Mouse (Mus musculus) forebrain, embryonic 10.5 days (tissue): ENCODE results near the gene Ap1m1. TPM values are rescaled to one million over a fixed set of nuclear protein-coding genes. Genes with fewer than 3 reads are reported as not detected.
A peak's percentile ranks its signal among the peaks of the same experiment; 100 is the strongest.

Experiments
- DNase-seq: peaks from one replicate; pipeline ENCODE4 v3.0.0-alpha.2; 2017; ENCODE audit warnings: low spot score; ENCODE audit errors: extremely low spot score
- H3K27ac ChIP-seq: fragments of 300-500 bp; sonication (generic); 2 replicates; pipeline ENCODE4 v1.5.1; 2016; ENCODE audit warnings: mild to moderate bottlenecking
- H3K27me3 ChIP-seq: fragments of 300-500 bp; sonication (generic); 2 replicates; pipeline ENCODE4 v1.6.1; 2016; ENCODE audit warnings: mild to moderate bottlenecking; ENCODE audit not compliant: poor library complexity, severe bottlenecking
- H3K36me3 ChIP-seq: fragments of 300-500 bp; sonication (generic); replicated peaks from 2 replicates; pipeline ENCODE4 v1.6.1; 2016; ENCODE audit warnings: mild to moderate bottlenecking, moderate library complexity
- H3K4me1 ChIP-seq: fragments of 300-500 bp; sonication (generic); 2 replicates; pipeline ENCODE4 v1.6.1; 2016
- H3K4me3 ChIP-seq: fragments of 300-500 bp; sonication (generic); 2 replicates; pipeline ENCODE4 v1.5.1; 2016; ENCODE audit warnings: mild to moderate bottlenecking, moderate library complexity
- H3K9me3 ChIP-seq: fragments of 300-500 bp; sonication (generic); 2 replicates; pipeline ENCODE4 v1.6.1; 2016; ENCODE audit warnings: mild to moderate bottlenecking, moderate library complexity
- WGBS: fragments of 180-500 bp; shearing (Covaris S2); methylation state at CpG from one replicate; pipeline ENCODE4 v1.1.7; 2016; 5-methylcytosine and 5-hydroxymethylcytosine counted together
- polyA plus RNA-seq: library from polyadenylated mRNA; unstranded; fragments of >200 nt; fragmentation: Nextera tagmentation; extraction: Ambion mirVana; gene quantifications from 2 replicates; pipeline ENCODE4 v1.2.1, GENCODE M21; 2016

Gene Ap1m1
- 181 and 183 TPM in 2 replicates for polyA plus RNA-seq

- Histone ChIP-seq H3K4me3 (peak within 1 kb of the TSS; percentile 70), H3K36me3 (peaks cover 24% of the 10 kb centered on the region), H3K27ac (peak within 1 kb of the TSS; percentile 97), H3K9me3 (no peaks in the 10 kb centered on the region), H3K27me3 (no peaks in the 10 kb centered on the region), H3K4me1 (peaks cover 18% of the 10 kb centered on the region)
- WGBS, result under 1% methylated on average over 54 of the region's 54 CpGs
- peak; percentile 99 for DNase-seq
Observed at GRCm38 (mm10) chr8:72239499-72240402, at the start of gene Ap1m1. Ap1m1 (plus strand) TSS chr8:72240018.

GRCm38 (mm10) chr8:72190215-72190539 is 49.6 kb upstream of the Ap1m1 start:
- DNase-seq, result no peak
- no peaks in the 10 kb centered on the region for H3K36me3 ChIP-seq
- no peak overlapping the region for H3K27ac ChIP-seq
- H3K4me1 ChIP-seq, result no peaks in the 10 kb centered on the region
- 82% methylated on average over 2 of the region's 2 CpGs for WGBS
- no peaks in the 10 kb centered on the region for H3K9me3 ChIP-seq
- H3K27me3 ChIP-seq, result no peaks in the 10 kb centered on the region
- no peak overlapping the region for H3K4me3 ChIP-seq

GRCm38 (mm10) chr8:72192065-72192464 is 47.8 kb upstream of the Ap1m1 start:
- H3K27ac ChIP-seq, result no peak overlapping the region
- no peaks in the 10 kb centered on the region for H3K27me3 ChIP-seq
- no peaks in the 10 kb centered on the region for H3K4me1 ChIP-seq
- H3K9me3 ChIP-seq, result no peaks in the 10 kb centered on the region
- H3K36me3 ChIP-seq, result no peaks in the 10 kb centered on the region
- no peak for DNase-seq
- H3K4me3 ChIP-seq, result no peak overlapping the region

- 68% methylated on average over 8 of the region's 8 CpGs for WGBS
- Histone ChIP-seq H3K4me1 (no peaks in the 10 kb centered on the region), H3K4me3 (no peak overlapping the region), H3K9me3 (peaks cover 28% of the 10 kb centered on the region), H3K36me3 (no peaks in the 10 kb centered on the region), H3K27me3 (no peaks in the 10 kb centered on the region), H3K27ac (no peak overlapping the region)
- DNase-seq, result no peak
Observed at GRCm38 (mm10) chr8:72197997-72198396, 41.8 kb upstream of the Ap1m1 start.

- Histone ChIP-seq H3K4me1 (no peaks in the 10 kb centered on the region), H3K27me3 (no peaks in the 10 kb centered on the region), H3K36me3 (no peaks in the 10 kb centered on the region), H3K4me3 (no peak overlapping the region), H3K9me3 (peaks cover 16% of the 10 kb centered on the region), H3K27ac (no peak overlapping the region)
- DNase-seq, result no peak
- 68% methylated on average over 1 of the region's 1 CpGs for WGBS
Observed at GRCm38 (mm10) chr8:72208582-72208981, 31.2 kb upstream of the Ap1m1 start.

GRCm38 (mm10) chr8:72210222-72210621 is 29.6 kb upstream of the Ap1m1 start:
- no peak for DNase-seq
- H3K27ac ChIP-seq, result no peak overlapping the region
- no peaks in the 10 kb centered on the region for H3K4me1 ChIP-seq
- WGBS, result 74% methylated on average over 4 of the region's 4 CpGs
- H3K4me3 ChIP-seq, result no peak overlapping the region
- H3K36me3 ChIP-seq, result no peaks in the 10 kb centered on the region
- H3K27me3 ChIP-seq, result no peaks in the 10 kb centered on the region
- H3K9me3 ChIP-seq, result 0 out of 2 replicates have a peak, but pooled peaks cover 3% of the 10 kb centered on the region

- H3K27me3 ChIP-seq, result no peaks in the 10 kb centered on the region
- H3K9me3 ChIP-seq, result no peaks in the 10 kb centered on the region
- WGBS, result 79% methylated on average over 2 of the region's 2 CpGs
- H3K27ac ChIP-seq, result no peak overlapping the region
- H3K4me3 ChIP-seq, result no peak overlapping the region
- no peaks in the 10 kb centered on the region for H3K4me1 ChIP-seq
- no peaks in the 10 kb centered on the region for H3K36me3 ChIP-seq
- no peak for DNase-seq
Observed at GRCm38 (mm10) chr8:72210710-72211109, 29.1 kb upstream of the Ap1m1 start.

- H3K9me3 ChIP-seq, result no peaks in the 10 kb centered on the region
- 77% methylated on average over 1 of the region's 1 CpGs for WGBS
- DNase-seq, result no peak
- no peak overlapping the region for H3K27ac ChIP-seq
- H3K36me3 ChIP-seq, result no peaks in the 10 kb centered on the region
- H3K4me1 ChIP-seq, result no peaks in the 10 kb centered on the region
- H3K27me3 ChIP-seq, result no peaks in the 10 kb centered on the region
- H3K4me3 ChIP-seq, result no peak overlapping the region
Observed at GRCm38 (mm10) chr8:72211846-72212245, 28.0 kb upstream of the Ap1m1 start.

GRCm38 (mm10) chr8:72212751-72213150 is 27.1 kb upstream of the Ap1m1 start, which contains the start of gene Cib3:
Cib3 (minus strand) TSS chr8:72212837.
- H3K4me1 ChIP-seq, result no peaks in the 10 kb centered on the region
- 64% methylated on average over 4 of the region's 4 CpGs for WGBS

GRCm38 (mm10) chr8:72213536-72213935 is 26.3 kb upstream of the Ap1m1 start, which contains the start of gene Gm11034:
Gm11034 (minus strand) TSS chr8:72213636.
- H3K4me3 ChIP-seq, result no peak within 1 kb of the TSS
- 79% methylated on average over 4 of the region's 4 CpGs for WGBS
- no peak within 1 kb of the TSS for H3K27ac ChIP-seq
- no peak for DNase-seq
- no peaks in the 10 kb centered on the region for H3K4me1 ChIP-seq
- H3K27me3 ChIP-seq, result no peaks in the 10 kb centered on the region
- H3K36me3 ChIP-seq, result no peaks in the 10 kb centered on the region
- no peaks in the 10 kb centered on the region for H3K9me3 ChIP-seq

More at GRCm38 (mm10) chr8:72212751-72213150, 27.1 kb upstream of the Ap1m1 start, which contains the start of gene Cib3:
- H3K9me3 ChIP-seq, result no peaks in the 10 kb centered on the region
- H3K27ac ChIP-seq, result no peak within 1 kb of the TSS
- H3K36me3 ChIP-seq, result no peaks in the 10 kb centered on the region
- no peak for DNase-seq
- no peaks in the 10 kb centered on the region for H3K27me3 ChIP-seq
- H3K4me3 ChIP-seq, result no peak within 1 kb of the TSS

- Histone ChIP-seq H3K36me3 (no peaks in the 10 kb centered on the region), H3K27ac (no peak overlapping the region), H3K4me3 (no peak overlapping the region), H3K4me1 (peaks cover 3% of the 10 kb centered on the region), H3K9me3 (no peaks in the 10 kb centered on the region), H3K27me3 (no peaks in the 10 kb centered on the region)
- 44% methylated on average over 2 of the region's 2 CpGs for WGBS
- no peak for DNase-seq
Observed at GRCm38 (mm10) chr8:72215060-72215459, 24.8 kb upstream of the Ap1m1 start.

- H3K4me3 ChIP-seq, result no peak overlapping the region
- H3K27me3 ChIP-seq, result no peaks in the 10 kb centered on the region
- H3K36me3 ChIP-seq, result peaks cover 4% of the 10 kb centered on the region; the same call in 1 of the 2 replicates
- H3K4me1 ChIP-seq, result peaks cover 11% of the 10 kb centered on the region
- WGBS, result 45% methylated on average over 1 of the region's 1 CpGs
- DNase-seq, result no peak
- no peaks in the 10 kb centered on the region for H3K9me3 ChIP-seq
- no peak overlapping the region for H3K27ac ChIP-seq
Observed at GRCm38 (mm10) chr8:72215871-72216270, 23.9 kb upstream of the Ap1m1 start.

GRCm38 (mm10) chr8:72218781-72219540 is 20.9 kb upstream of the Ap1m1 start:
- H3K27me3 ChIP-seq, result no peaks in the 10 kb centered on the region
- H3K27ac ChIP-seq, result peak overlapping the region; percentile 87
- H3K4me3 ChIP-seq, result peak overlapping the region; percentile 76
- WGBS, result 84% methylated on average over 10 of the region's 10 CpGs
- H3K4me1 ChIP-seq, result peaks cover 14% of the 10 kb centered on the region
- no peak for DNase-seq
- no peaks in the 10 kb centered on the region for H3K9me3 ChIP-seq
- H3K36me3 ChIP-seq, result peaks cover 34% of the 10 kb centered on the region
